Mouse (Mus musculus) intestine, postnatal 0 days (tissue): ENCODE data around the gene Cys1. TPM values are rescaled to one million over a fixed set of nuclear protein-coding genes. Genes with fewer than 3 reads are reported as not detected.

Experiments used
- ATAC-seq: fragments of 200-750 bp; cut with Nextera tagmentation; 2 replicates; pipeline ENCODE4 v1.8.0; 2017; ENCODE audit warnings: mild to moderate bottlenecking, moderate TSS enrichment, moderate library complexity
- H3K27ac ChIP-seq: fragments of 300-500 bp; sonication (generic); 2 replicates; pipeline ENCODE4 v1.5.1; 2014; ENCODE audit warnings: mild to moderate bottlenecking, low read depth, low read length, moderate library complexity
- H3K27me3 ChIP-seq: fragments of 300-500 bp; sonication (generic); replicated peaks from 2 replicates; pipeline ENCODE4 v1.6.1; 2014; ENCODE audit warnings: low read length, mixed read lengths; ENCODE audit not compliant: control insufficient read depth, insufficient read depth
- H3K36me3 ChIP-seq: fragments of 300-500 bp; sonication (generic); 2 replicates; pipeline ENCODE4 v1.6.1; 2014; ENCODE audit warnings: mild to moderate bottlenecking, moderate library complexity; ENCODE audit not compliant: control insufficient read depth, insufficient read depth
- H3K4me1 ChIP-seq: fragments of 300-500 bp; sonication (generic); replicated peaks from 2 replicates; pipeline ENCODE4 v1.6.1; 2014; ENCODE audit warnings: antibody characterized with exemption, low read length, mixed read lengths; ENCODE audit not compliant: control insufficient read depth, insufficient read depth
- H3K4me2 ChIP-seq: fragments of 300-500 bp; sonication (generic); replicated peaks from 2 replicates; pipeline ENCODE4 v1.6.1; 2014; ENCODE audit warnings: low read depth, mild to moderate bottlenecking, moderate library complexity
- H3K4me3 ChIP-seq: fragments of 300-500 bp; sonication (generic); 2 replicates; pipeline ENCODE4 v1.5.1; 2014; ENCODE audit warnings: low read depth, low read length
- H3K9ac ChIP-seq: fragments of 300-500 bp; sonication (generic); 2 replicates; pipeline ENCODE4 v1.6.1; 2014; ENCODE audit warnings: mild to moderate bottlenecking, low read depth, low read length
- H3K9me3 ChIP-seq: fragments of 300-500 bp; sonication (generic); 2 replicates; pipeline ENCODE4 v1.6.1; 2016; ENCODE audit warnings: mixed run types; ENCODE audit not compliant: control insufficient read depth
- CTCF ChIP-seq: sonication (generic); IDR thresholded peaks from 2 replicates; pipeline ENCODE4 v1.5.1; 2016; ENCODE audit warnings: low read depth, mild to moderate bottlenecking, control low read depth, antibody characterized with exemption, moderate library complexity
- WGBS: fragments of 180-500 bp; shearing (Covaris S2); extraction: QIAGEN DNeasy Blood & Tissue Kit; methylation state at CpG from one replicate; pipeline ENCODE4 v1.1.7; 2014; 5-methylcytosine and 5-hydroxymethylcytosine counted together
- polyA plus RNA-seq: library from polyadenylated mRNA; unstranded; fragments of >200 nt; fragmentation: Nextera tagmentation; extraction: Ambion mirVana; gene quantifications from 2 replicates; pipeline ENCODE4 v1.2.1, GENCODE M21; 2015

The Cys1 gene
- polyA plus RNA-seq, 1 experiment from 2014 or later: 1.3 TPM

- no peak overlapping the region for H3K27ac ChIP-seq
- H3K9me3 ChIP-seq: no peaks in the 10 kb centered on the region
- no peak overlapping the region for H3K9ac ChIP-seq
- no peak overlapping the region for H3K4me3 ChIP-seq
- TF ChIP-seq CTCF: no peak
- H3K4me2 ChIP-seq: peak overlapping the region; percentile 57; the same call in 1 of the 2 replicates
- no peaks in the 10 kb centered on the region for H3K27me3 ChIP-seq
- no peaks in the 10 kb centered on the region for H3K4me1 ChIP-seq
- 33% methylated on average over 11 of the region's 11 CpGs for WGBS
- no peak for ATAC-seq
- no peaks in the 10 kb centered on the region for H3K36me3 ChIP-seq
These were observed 5.2 kb upstream of the Cys1 start for GRCm38 (mm10) chr12:24686696-24687346.

GRCm38 (mm10) chr12:24686038-24686695 is 4.6 kb upstream of the Cys1 start:
- 33% methylated on average over 6 of the region's 6 CpGs for WGBS
- TF ChIP-seq CTCF: 0 out of 2 replicates have a peak, but pooled peaks have one; percentile 25
- no peaks in the 10 kb centered on the region for H3K9me3 ChIP-seq
- H3K27me3 ChIP-seq: no peaks in the 10 kb centered on the region
- H3K36me3 ChIP-seq: no peaks in the 10 kb centered on the region
- peak; percentile 83 for ATAC-seq
- H3K27ac ChIP-seq: no peak overlapping the region
- no peak overlapping the region for H3K4me3 ChIP-seq
- H3K9ac ChIP-seq: no peak overlapping the region
- peak overlapping the region; percentile 57 for H3K4me2 ChIP-seq
- H3K4me1 ChIP-seq: no peaks in the 10 kb centered on the region

- ATAC-seq: no peak
- H3K27me3 ChIP-seq: no peaks in the 10 kb centered on the region; the same call in 1 of the 2 replicates
These were observed 1.8 kb upstream of the Cys1 start for GRCm38 (mm10) chr12:24683461-24683860.

GRCm38 (mm10) chr12:24682563-24682962 is 950 bp upstream of the Cys1 start:
- Histone ChIP-seq H3K9ac (no peak overlapping the region), H3K4me1 (no peaks in the 10 kb centered on the region), H3K9me3 (no peaks in the 10 kb centered on the region), H3K27me3 (no peaks in the 10 kb centered on the region; the same call in 1 of the 2 replicates), H3K4me3 (peak overlapping the region; percentile 50; the same call in 1 of the 2 replicates), H3K4me2 (peak overlapping the region; percentile 95), H3K36me3 (no peaks in the 10 kb centered on the region), H3K27ac (peak overlapping the region; percentile 11; the same call in 1 of the 2 replicates)
- no peak for ATAC-seq
- WGBS: 25% methylated on average over 8 of the region's 8 CpGs
- TF ChIP-seq CTCF: no peak

More at GRCm38 (mm10) chr12:24683461-24683860, 1.8 kb upstream of the Cys1 start:
- no peak for TF ChIP-seq CTCF
- Histone ChIP-seq H3K27ac (no peak overlapping the region), H3K9me3 (no peaks in the 10 kb centered on the region), H3K4me3 (no peak overlapping the region), H3K4me2 (no peak overlapping the region), H3K36me3 (no peaks in the 10 kb centered on the region), H3K9ac (no peak overlapping the region), H3K4me1 (no peaks in the 10 kb centered on the region)
- 71% methylated on average over 7 of the region's 7 CpGs for WGBS

- H3K4me2 ChIP-seq: peak overlapping the region; percentile 95
- H3K27me3 ChIP-seq: no peaks in the 10 kb centered on the region; the same call in 1 of the 2 replicates
- no peaks in the 10 kb centered on the region for H3K9me3 ChIP-seq
- peak; percentile 39; the same call in 1 of the 2 replicates for TF ChIP-seq CTCF
- no peaks in the 10 kb centered on the region for H3K4me1 ChIP-seq
- 3% methylated on average over 33 of the region's 61 CpGs for WGBS
- H3K9ac ChIP-seq: peak overlapping the region; percentile 54
- no peak overlapping the region for H3K27ac ChIP-seq
- no peak for ATAC-seq
- no peaks in the 10 kb centered on the region for H3K36me3 ChIP-seq
- H3K4me3 ChIP-seq: peak overlapping the region; percentile 50
These were observed 924 bp downstream of the Cys1 start for GRCm38 (mm10) chr12:24680492-24681285.

- no peak for ATAC-seq
- H3K36me3 ChIP-seq: no peaks in the 10 kb centered on the region
- TF ChIP-seq CTCF: no peak
- peak overlapping the region; percentile 50 for H3K4me3 ChIP-seq
- no peaks in the 10 kb centered on the region for H3K9me3 ChIP-seq
- no peaks in the 10 kb centered on the region; the same call in 1 of the 2 replicates for H3K27me3 ChIP-seq
- H3K4me1 ChIP-seq: no peaks in the 10 kb centered on the region
- H3K4me2 ChIP-seq: peak overlapping the region; percentile 95
- H3K9ac ChIP-seq: 0 out of 2 replicates have a peak overlapping the region, but pooled peaks have one; percentile 54
- 41% methylated on average over 9 of the region's 9 CpGs for WGBS
- H3K27ac ChIP-seq: no peak overlapping the region; the same call in 1 of the 2 replicates
These were observed 1.5 kb downstream of the Cys1 start for GRCm38 (mm10) chr12:24680096-24680491.
